Mouse (Mus musculus) olfactory bulb, adult 2 months (tissue): ENCODE data around the gene Nrtn.

Source experiments
- CTCF ChIP-seq: fragments of 200-500 bp; IDR thresholded peaks from 2 replicates; pipeline ENCODE4 v1.5.1; 2012; ENCODE audit warnings: low read depth, mild to moderate bottlenecking, low read length, moderate library complexity; ENCODE audit not compliant: insufficient read depth
- POLR2A ChIP-seq: fragments of 200-500 bp; IDR thresholded peaks from 2 replicates; pipeline ENCODE4 v1.6.1; 2012; ENCODE audit warnings: mild to moderate bottlenecking, low read depth, low read length, moderate library complexity; ENCODE audit not compliant: insufficient read depth

DNA sequence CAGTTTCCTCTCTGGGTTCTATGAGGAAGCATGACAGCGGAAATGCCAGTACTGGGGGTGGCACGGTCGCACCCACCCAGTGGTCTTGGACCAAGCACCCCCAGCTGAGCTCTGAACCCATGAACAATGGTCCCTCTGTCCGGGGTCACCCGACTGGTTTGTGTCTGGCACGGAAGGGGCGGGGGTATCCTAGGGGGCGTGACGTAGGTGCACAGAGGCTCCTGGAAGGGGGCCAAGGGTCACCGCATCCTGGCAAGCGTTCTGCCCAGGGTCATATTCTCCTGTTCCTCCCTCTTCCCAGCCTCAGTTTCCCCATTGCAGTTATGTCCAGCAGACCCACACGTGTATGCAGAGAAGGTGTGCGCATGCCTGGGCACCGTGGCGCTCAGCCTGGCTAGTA lies 3.9 kb downstream of the Nrtn start:
- TF ChIP-seq CTCF (no peak), POLR2A (no peak)
